Mouse (Mus musculus) limb, embryonic 14.5 days (tissue): ENCODE measurements around the gene Lmbr1. TPM values are rescaled to one million over a fixed set of nuclear protein-coding genes. Genes with fewer than 3 reads are reported as not detected.

ENCODE experiments used
- ATAC-seq: fragments of 200-750 bp; cut with Nextera tagmentation; 2 replicates; pipeline ENCODE4 v1.8.0; 2017; ENCODE audit warnings: low read depth, moderate number of reproducible peaks, moderate TSS enrichment; ENCODE audit not compliant: low FRiP score
- DNase-seq: peaks from one replicate; pipeline ENCODE4 v3.0.0-alpha.2; 2015; ENCODE audit warnings: low spot score
- H3K27ac ChIP-seq: fragments of 300-500 bp; sonication (generic); replicated peaks from 2 replicates; pipeline ENCODE4 v1.5.1; 2014; ENCODE audit warnings: low read depth, mild to moderate bottlenecking, low read length, moderate library complexity, mixed read lengths
- H3K27me3 ChIP-seq: fragments of 300-500 bp; sonication (generic); 2 replicates; pipeline ENCODE4 v1.6.1; 2014; ENCODE audit warnings: low read length, mixed read lengths; ENCODE audit not compliant: control insufficient read depth, insufficient read depth
- H3K36me3 ChIP-seq: fragments of 300-500 bp; sonication (generic); 2 replicates; pipeline ENCODE4 v1.6.1; 2014; ENCODE audit warnings: mild to moderate bottlenecking, low read length, moderate library complexity, mixed read lengths; ENCODE audit not compliant: control insufficient read depth, insufficient read depth
- H3K4me1 ChIP-seq: fragments of 300-500 bp; sonication (generic); 2 replicates; pipeline ENCODE4 v1.6.1; 2014; ENCODE audit warnings: antibody characterized with exemption, low read length, mixed read lengths; ENCODE audit not compliant: control insufficient read depth, insufficient read depth
- H3K4me2 ChIP-seq: fragments of 300-500 bp; sonication (generic); replicated peaks from 2 replicates; pipeline ENCODE4 v1.6.1; 2014; ENCODE audit warnings: low read depth, mild to moderate bottlenecking, low read length, moderate library complexity; ENCODE audit not compliant: severe bottlenecking
- H3K4me3 ChIP-seq: fragments of 300-500 bp; sonication (generic); replicated peaks from 2 replicates; pipeline ENCODE4 v1.5.1; 2014; ENCODE audit warnings: low read length
- H3K9ac ChIP-seq: fragments of 300-500 bp; sonication (generic); 2 replicates; pipeline ENCODE4 v1.6.1; 2014; ENCODE audit warnings: mild to moderate bottlenecking, low read depth, low read length, moderate library complexity; ENCODE audit not compliant: severe bottlenecking
- H3K9me3 ChIP-seq: fragments of 300-500 bp; sonication (generic); 2 replicates; pipeline ENCODE4 v1.6.1; 2016; ENCODE audit warnings: low read length; ENCODE audit not compliant: control insufficient read depth
- POLR2A ChIP-seq: fragments of 200-500 bp; IDR thresholded peaks from 2 replicates; pipeline ENCODE4 v1.8.0; 2012; ENCODE audit warnings: inconsistent platforms, mild to moderate bottlenecking, moderate library complexity, borderline replicate concordance; ENCODE audit not compliant: insufficient read depth, insufficient read length; ENCODE audit errors: extremely low read depth
- WGBS: fragments of 180-500 bp; shearing (Covaris S2); extraction: QIAGEN DNeasy Blood & Tissue Kit; methylation state at CpG from one replicate; pipeline ENCODE4 v1.1.7; 2014; 5-methylcytosine and 5-hydroxymethylcytosine counted together
- polyA plus RNA-seq, 2 experiments: library from polyadenylated mRNA; depleted of rRNA in 1 of 2; stranded (reverse) in 1 of 2; unstranded in 1 of 2; fragments of >200 nt; fragmentation: Nextera tagmentation in 1 of 2; extraction: Ambion mirVana in 1 of 2; gene quantifications; 2 replicates each; pipeline versions ENCODE4 v1.2.1 to v1.2.3; 2012 to 2014

Lmbr1 gene
- polyA plus RNA-seq, 2 experiments, result 6.1 to 10.3 TPM

DNA sequence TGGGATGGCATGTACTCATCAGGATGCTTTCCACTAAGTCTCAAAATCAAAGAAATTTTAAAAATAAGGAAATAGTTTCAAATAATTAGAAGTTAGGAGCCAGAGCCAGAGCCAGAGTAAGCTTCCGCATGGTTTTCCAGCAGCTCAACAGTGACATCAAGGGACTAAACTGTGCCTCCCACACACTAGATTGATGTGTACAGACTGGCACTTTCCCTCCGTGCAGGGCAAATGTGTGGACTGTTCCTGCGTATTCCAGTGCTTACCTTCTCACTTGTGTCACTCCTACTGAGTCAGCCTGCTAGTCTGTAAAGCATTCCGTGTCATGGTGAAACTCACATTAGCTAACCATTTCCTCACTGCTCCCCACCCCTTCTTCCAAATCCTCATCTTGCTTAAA is 107.3 kb downstream of the Lmbr1 start:
- ATAC-seq, result no peak
- Histone ChIP-seq H3K27ac (no peak overlapping the region), H3K9me3 (no peaks in the 10 kb centered on the region), H3K36me3 (no peaks in the 10 kb centered on the region), H3K9ac (no peak overlapping the region), H3K4me1 (no peaks in the 10 kb centered on the region), H3K4me3 (no peak overlapping the region), H3K4me2 (no peak overlapping the region), H3K27me3 (no peaks in the 10 kb centered on the region)
- TF ChIP-seq POLR2A, result no peak
- DNase-seq, result no peak
- WGBS, result 66% methylated on average over 4 of the region's 4 CpGs

DNA sequence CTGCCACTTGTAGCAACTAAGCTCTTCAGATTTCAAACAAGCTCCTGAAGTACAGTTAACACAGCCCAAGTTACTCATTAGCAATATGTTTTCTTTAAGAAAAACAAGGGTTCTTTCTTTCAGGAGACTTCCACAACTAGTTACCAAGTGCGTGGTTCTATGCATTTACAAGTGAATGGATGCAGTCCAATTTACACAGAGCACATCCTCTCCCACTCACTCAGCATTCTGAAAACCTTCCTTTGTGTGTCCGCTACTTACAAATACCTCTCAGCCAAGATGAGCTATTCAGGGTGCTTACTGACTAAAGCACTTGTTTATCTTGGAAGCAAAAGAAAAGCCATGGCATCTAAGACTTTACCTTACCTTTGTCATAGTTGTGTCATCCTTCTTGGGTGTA is 124.3 kb downstream of the Lmbr1 start:
- no peak for ATAC-seq
- Histone ChIP-seq H3K27ac (no peak overlapping the region), H3K9ac (no peak overlapping the region), H3K4me2 (no peak overlapping the region), H3K27me3 (no peaks in the 10 kb centered on the region), H3K4me1 (no peaks in the 10 kb centered on the region), H3K9me3 (no peaks in the 10 kb centered on the region), H3K36me3 (no peaks in the 10 kb centered on the region), H3K4me3 (no peak overlapping the region)
- 63% methylated on average over 2 of the region's 2 CpGs for WGBS
- TF ChIP-seq POLR2A, result no peak
- DNase-seq, result no peak

DNA sequence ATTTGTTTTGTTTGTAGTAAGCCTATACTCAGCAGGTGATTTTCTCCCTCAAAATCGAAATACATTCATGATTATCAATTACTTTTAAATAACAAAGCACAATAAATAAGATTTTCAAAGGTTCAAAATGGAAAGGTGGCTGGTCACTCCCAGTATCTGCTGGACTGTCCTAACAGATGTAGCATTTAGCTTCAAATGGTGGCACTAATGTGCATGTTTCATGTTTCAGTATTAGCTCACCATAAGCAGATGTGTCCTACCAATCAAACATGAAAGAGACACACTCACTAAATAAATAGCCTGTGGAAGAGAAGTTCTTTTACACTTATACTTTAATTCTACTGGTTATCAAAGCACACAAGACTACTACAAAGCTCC is 126.7 kb downstream of the Lmbr1 start:
- no peak for DNase-seq
- Histone ChIP-seq H3K27ac (no peak overlapping the region), H3K4me2 (no peak overlapping the region), H3K36me3 (no peaks in the 10 kb centered on the region), H3K9me3 (no peaks in the 10 kb centered on the region), H3K4me3 (no peak overlapping the region), H3K4me1 (no peaks in the 10 kb centered on the region), H3K9ac (no peak overlapping the region), H3K27me3 (no peaks in the 10 kb centered on the region)
- WGBS, result 76% methylated on average over 1 of the region's 1 CpGs
- no peak for TF ChIP-seq POLR2A
- no peak for ATAC-seq

DNA sequence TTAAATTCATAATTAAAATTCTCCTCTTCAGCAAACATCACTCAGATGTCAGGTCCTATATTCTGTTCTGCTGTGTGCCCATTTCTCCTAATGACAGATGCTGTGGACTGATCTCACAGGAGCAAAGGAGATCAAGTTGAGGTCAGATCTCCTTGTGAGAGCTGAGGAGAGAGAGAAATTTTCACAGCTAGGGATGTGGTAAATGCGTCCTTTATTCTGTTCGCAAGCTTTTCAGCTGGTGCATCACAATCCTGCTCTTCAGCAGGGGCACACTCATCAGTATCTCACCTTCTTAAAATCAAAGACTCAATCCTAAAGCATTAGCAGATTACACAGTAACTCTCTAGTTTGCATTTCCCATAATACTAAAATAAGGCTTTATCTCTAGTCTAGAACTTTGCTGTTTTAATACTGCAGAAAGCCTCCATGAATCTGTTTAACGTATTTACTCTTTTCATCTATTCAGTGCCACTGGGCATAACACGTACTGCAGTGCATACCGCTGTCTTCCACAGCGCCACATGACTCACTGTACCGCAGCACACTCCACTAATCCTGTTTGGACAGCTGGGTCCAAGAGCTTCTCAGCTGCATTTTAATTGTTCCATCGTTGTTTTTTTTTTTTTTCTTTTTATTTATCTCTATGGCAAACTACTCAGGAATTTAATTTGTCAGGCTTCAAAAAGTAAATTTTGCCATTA is 127.2 kb downstream of the Lmbr1 start:
- Histone ChIP-seq H3K27ac (no peak overlapping the region), H3K9me3 (no peaks in the 10 kb centered on the region), H3K27me3 (no peaks in the 10 kb centered on the region), H3K36me3 (no peaks in the 10 kb centered on the region), H3K4me3 (no peak overlapping the region), H3K4me2 (no peak overlapping the region), H3K4me1 (no peaks in the 10 kb centered on the region), H3K9ac (no peak overlapping the region)
- no peak for TF ChIP-seq POLR2A
- no peak for DNase-seq
- 77% methylated on average over 8 of the region's 8 CpGs for WGBS
- ATAC-seq, result no peak

DNA sequence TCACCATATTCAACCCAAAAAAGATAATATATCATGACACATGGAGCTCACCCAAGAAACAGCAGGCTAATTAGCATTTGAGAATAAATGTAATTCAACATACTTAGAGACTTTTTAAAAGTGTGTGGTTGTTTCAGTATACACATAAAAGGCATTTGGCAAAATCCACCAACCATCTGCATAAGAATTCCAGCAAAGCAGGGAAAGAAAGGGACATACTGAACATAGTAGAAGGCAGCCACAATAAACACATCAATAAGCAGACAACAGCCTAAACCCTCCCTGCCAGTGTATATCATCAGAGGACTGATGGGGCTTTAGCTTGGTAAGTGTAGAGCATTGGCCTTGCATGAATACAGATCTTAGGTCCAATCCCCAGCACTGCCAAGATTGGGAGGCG is 133.4 kb downstream of the Lmbr1 start:
- DNase-seq (no peak), ATAC-seq (no peak)
- Histone ChIP-seq H3K9me3 (0 out of 2 replicates have a peak, but pooled peaks cover 3% of the 10 kb centered on the region), H3K4me3 (no peak overlapping the region), H3K27ac (no peak overlapping the region), H3K4me1 (no peaks in the 10 kb centered on the region), H3K4me2 (no peak overlapping the region), H3K27me3 (no peaks in the 10 kb centered on the region), H3K9ac (no peak overlapping the region), H3K36me3 (no peaks in the 10 kb centered on the region)
- no peak for TF ChIP-seq POLR2A
- no CpG with 5 or more reads among the region's 1 CpGs for whole genome bisulfite sequencing

DNA sequence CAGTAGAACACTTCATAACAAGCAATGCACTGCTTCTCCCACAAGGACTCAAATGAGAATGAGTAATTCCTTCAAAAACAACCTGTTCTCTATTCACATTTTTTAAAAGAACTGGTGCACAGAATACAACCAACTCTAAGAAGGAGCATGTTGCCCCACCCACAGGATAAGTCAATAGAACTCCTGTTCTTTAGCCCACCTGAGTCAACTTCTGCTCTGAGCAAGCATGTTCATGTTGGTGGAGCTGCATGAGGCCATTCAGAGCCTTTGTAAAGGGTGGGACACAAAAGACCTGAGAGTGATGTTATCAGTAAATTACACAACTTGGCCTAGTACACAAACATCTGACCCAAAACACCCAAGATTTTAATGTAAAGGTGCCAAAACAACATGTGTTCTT is 139.8 kb downstream of the Lmbr1 start:
- Histone ChIP-seq H3K9ac (no peak overlapping the region), H3K27ac (no peak overlapping the region), H3K27me3 (no peaks in the 10 kb centered on the region), H3K4me1 (no peaks in the 10 kb centered on the region), H3K4me2 (no peak overlapping the region), H3K9me3 (0 out of 2 replicates have a peak, but pooled peaks cover 4% of the 10 kb centered on the region), H3K36me3 (no peaks in the 10 kb centered on the region), H3K4me3 (no peak overlapping the region)
- DNase-seq (no peak), ATAC-seq (no peak)
- no peak for TF ChIP-seq POLR2A
